Mouse (Mus musculus): ENCODE measurements around the gene Sik3.

DNA sequence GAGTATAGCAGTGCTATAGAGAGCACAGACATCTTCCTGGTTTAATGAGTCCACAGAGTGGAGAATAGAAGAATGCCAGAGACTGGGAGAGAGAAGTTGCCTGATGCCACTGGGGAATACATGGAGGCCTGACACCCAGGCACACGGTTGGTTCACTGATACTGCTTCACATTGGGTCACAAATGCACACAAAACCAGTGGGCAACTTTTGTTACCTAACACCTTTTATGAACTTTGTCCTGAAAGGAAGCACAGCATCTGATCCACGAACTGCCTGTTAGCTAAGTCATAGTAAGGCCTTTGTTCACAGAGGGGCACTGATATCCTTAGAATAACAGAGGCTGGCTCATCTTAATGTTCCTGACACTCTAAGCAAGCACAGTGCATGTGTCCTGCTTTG is 116.6 kb downstream of the Sik3 start:
- no peak for TF ChIP-seq CTCF (IDR thresholded peaks at IDR 0.05; ENCODE audit: insufficient read depth, low read length)
- TF ChIP-seq POLR2A (IDR thresholded peaks at IDR 0.05; ENCODE audit: borderline replicate concordance, extremely low read depth, low read depth, low read length), result no peak

Measured in lung, adult 2 months (tissue).